Mouse (Mus musculus) lung, adult 2 months (tissue): ENCODE measurements around the gene Fscn2.

Experiments
- CTCF ChIP-seq: fragments of 200-500 bp; IDR thresholded peaks from 2 replicates; pipeline ENCODE4 v1.5.1; 2011; ENCODE audit warnings: mild to moderate bottlenecking, low read length, control low read depth; ENCODE audit not compliant: insufficient read depth
- POLR2A ChIP-seq: fragments of 200-500 bp; IDR thresholded peaks from 2 replicates; pipeline ENCODE4 v1.6.1; 2011; ENCODE audit warnings: low read depth, mild to moderate bottlenecking, control low read depth, low read length, borderline replicate concordance; ENCODE audit errors: extremely low read depth

DNA sequence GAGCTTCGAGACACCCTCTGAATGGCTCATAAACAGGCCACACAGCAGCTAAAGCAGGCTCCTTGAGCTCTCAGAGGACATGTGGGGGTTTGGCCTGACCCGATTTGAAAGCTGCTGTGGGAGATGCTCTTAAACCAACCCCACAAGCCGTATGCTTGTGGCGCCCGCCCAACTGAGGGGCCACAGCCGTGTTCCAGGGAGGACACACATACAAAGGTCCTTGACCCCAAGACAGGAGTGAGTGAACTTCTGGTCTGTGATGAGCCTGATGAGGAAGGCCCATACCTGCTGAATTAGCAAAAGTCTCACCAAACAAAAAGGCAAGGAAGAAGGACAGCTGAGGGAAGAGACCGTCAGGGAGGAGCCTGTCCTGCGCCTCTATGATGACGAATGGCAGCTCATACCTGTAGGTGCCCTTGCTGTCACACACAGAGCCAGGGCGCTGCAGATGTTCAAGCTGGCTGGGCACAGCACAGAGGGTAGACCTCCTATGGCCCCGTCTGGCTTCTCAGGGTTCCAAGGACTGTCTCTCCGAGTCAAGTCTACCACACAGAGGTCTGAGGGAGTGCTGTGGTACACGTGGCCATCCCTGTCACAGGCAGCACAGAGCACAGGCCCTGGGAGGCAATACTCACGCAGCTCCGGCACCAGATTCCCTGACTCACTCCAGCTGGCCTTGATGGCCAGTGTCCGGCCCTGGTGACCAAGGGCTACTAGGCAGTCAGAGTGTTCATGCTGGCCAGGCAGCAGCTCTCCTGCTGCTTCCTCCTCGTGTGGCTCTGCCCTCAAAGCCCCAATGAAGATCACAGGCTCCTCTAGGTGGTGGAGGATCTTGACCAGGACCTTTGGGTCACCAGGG lies 15.2 kb downstream of the Fscn2 start:
- no peak for TF ChIP-seq CTCF
- no peak for TF ChIP-seq POLR2A
